Mouse (Mus musculus) C2C12 (cell line): ENCODE data around the gene Ubr1. TPM values are rescaled to one million over a fixed set of nuclear protein-coding genes. Genes with fewer than 3 reads are reported as not detected.
A peak's percentile ranks its signal among the peaks of the same experiment; 100 is the strongest.

Experiments used
- H3K27me3 ChIP-seq: one replicate; pipeline ENCODE4 v1.6.1; 2011; ENCODE audit not compliant: control insufficient read depth, insufficient read depth, insufficient read length
- H3K36me3 ChIP-seq: one replicate; pipeline ENCODE4 v1.6.1; 2011; ENCODE audit not compliant: control insufficient read depth, insufficient read depth
- H3K4me3 ChIP-seq: one replicate; pipeline ENCODE4 v1.5.1; 2011; ENCODE audit warnings: mild to moderate bottlenecking, control low read depth; ENCODE audit not compliant: poor library complexity, insufficient read depth, severe bottlenecking
- H3K79me2 ChIP-seq: one replicate; pipeline ENCODE4 v1.6.1; 2011; ENCODE audit not compliant: control insufficient read depth, insufficient read depth
- H3K79me3 ChIP-seq: one replicate; pipeline ENCODE4 v1.6.1; 2011; ENCODE audit warnings: low read depth, control low read depth
- H3ac ChIP-seq: one replicate; pipeline ENCODE3; 2011; ENCODE audit warnings: low read depth; ENCODE audit not compliant: control insufficient read depth, insufficient read length
- CEBPB ChIP-seq: IDR thresholded peaks from one replicate; pipeline ENCODE4 v1.6.1; 2011; ENCODE audit warnings: low read depth, mild to moderate bottlenecking, control low read depth, moderate library complexity
- CTCF ChIP-seq: IDR thresholded peaks from one replicate; pipeline ENCODE4 v1.5.1; 2011; ENCODE audit not compliant: control insufficient read depth, insufficient read depth, insufficient read length
- FOSL1 ChIP-seq: IDR thresholded peaks from one replicate; pipeline ENCODE4 v1.8.0; 2011; ENCODE audit warnings: mild to moderate bottlenecking, low read length; ENCODE audit not compliant: poor library complexity, insufficient read depth, severe bottlenecking
- MAX ChIP-seq: IDR thresholded peaks from one replicate; pipeline ENCODE4 v1.6.1; 2011; ENCODE audit warnings: mild to moderate bottlenecking, control low read depth
- MYOD1 ChIP-seq: IDR thresholded peaks from one replicate; pipeline ENCODE4 v1.6.1; 2011; ENCODE audit warnings: low read depth; ENCODE audit not compliant: control insufficient read depth, insufficient read length
- MYOG ChIP-seq: IDR thresholded peaks from one replicate; pipeline ENCODE4 v1.6.1; 2011; ENCODE audit not compliant: control insufficient read depth, insufficient read length; ENCODE audit errors: extremely low read depth
- USF1 ChIP-seq: IDR thresholded peaks from one replicate; pipeline ENCODE4 v1.6.1; 2011; ENCODE audit warnings: low read depth, mild to moderate bottlenecking, control low read depth, moderate library complexity
- polyA plus RNA-seq: library from polyadenylated mRNA; unstranded; fragments of >200 nt; fragmentation: generic; extraction: Trizol; gene quantifications from one replicate; pipeline ENCODE4 v1.2.1, GENCODE M21; 2012; ENCODE audit warnings: missing spikeins

The Ubr1 gene
- polyA plus RNA-seq, 1 experiment, result 5.6 TPM

DNA sequence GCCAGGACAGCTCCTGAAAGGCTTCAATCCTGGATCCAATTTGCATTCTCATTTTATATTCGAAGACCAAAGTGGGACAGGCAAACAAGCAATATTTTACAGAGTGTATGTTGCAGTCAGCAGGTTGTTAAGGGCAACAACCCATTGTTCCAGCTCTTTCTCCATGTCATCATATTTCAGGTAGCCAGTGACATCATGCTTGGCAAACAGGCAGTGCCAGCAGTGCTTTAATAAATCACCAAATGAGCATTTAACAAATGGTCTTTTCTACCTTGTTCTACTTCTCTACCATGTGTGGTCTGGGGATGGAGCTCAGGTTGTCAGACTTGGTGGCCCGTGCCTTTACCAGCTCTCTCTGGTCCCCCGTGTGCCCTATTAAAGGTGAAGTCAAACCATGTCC lies 112.4 kb downstream of the Ubr1 start:
- TF ChIP-seq CTCF, result no peak
- TF ChIP-seq MYOG, result no peak
- TF ChIP-seq FOSL1, result no peak
- no peak for TF ChIP-seq MYOD1
- no peak overlapping the region for H3K4me3 ChIP-seq
- no peaks in the 10 kb centered on the region for H3K79me2 ChIP-seq
- peaks cover 16% of the 10 kb centered on the region for H3K36me3 ChIP-seq
- no peaks in the 10 kb centered on the region for H3K27me3 ChIP-seq
- H3K79me3 ChIP-seq, result no peaks in the 10 kb centered on the region
- H3ac ChIP-seq, result no peak overlapping the region

DNA sequence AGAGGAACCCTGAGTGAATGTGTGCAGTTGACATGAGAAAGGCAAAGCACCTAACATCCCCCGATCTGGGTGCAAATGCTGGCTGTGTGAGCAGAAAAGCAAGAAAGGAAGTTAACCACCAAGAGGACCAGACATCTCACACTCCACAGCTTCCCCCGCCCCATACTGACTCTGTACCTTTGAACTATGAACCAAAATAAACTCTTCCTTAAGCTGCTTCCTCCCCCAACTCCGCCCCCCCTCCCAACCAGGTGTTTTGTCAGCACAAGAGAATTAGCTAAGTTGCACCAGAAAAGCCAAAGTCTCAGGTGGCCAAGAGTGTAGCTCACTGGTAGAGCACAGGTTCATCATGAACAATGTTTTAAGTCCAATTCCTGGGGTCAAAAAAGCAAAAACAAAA lies 117.4 kb downstream of the Ubr1 start:
- H3K79me2 ChIP-seq, result peaks cover 20% of the 10 kb centered on the region
- H3K4me3 ChIP-seq, result no peak overlapping the region
- peaks cover 4% of the 10 kb centered on the region for H3K79me3 ChIP-seq
- no peak overlapping the region for H3ac ChIP-seq
- H3K27me3 ChIP-seq, result no peaks in the 10 kb centered on the region
- H3K36me3 ChIP-seq, result no peaks in the 10 kb centered on the region
- TF ChIP-seq MYOD1, result no peak

DNA sequence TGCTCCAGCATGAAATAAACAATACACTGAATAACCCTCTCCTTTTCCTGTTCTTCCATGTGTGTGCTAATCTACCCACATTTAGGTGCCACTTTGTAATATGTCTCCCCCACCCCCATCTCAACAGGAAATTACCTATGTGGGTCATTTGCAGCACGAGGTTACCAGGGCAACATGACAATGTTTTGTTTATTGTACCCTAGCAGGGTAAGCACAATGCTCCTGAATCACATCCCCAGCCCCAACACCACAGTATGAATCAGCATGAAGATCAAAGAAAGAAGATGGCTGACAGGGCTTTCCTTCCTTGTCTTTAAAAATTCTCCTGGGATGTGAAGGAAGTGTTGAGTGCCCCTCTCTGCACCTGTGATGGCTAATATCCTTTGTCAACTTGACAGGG lies 117.9 kb downstream of the Ubr1 start:
- Histone ChIP-seq H3K36me3 (no peaks in the 10 kb centered on the region), H3ac (no peak overlapping the region), H3K79me2 (peaks cover 25% of the 10 kb centered on the region), H3K4me3 (no peak overlapping the region), H3K27me3 (no peaks in the 10 kb centered on the region), H3K79me3 (peaks cover 4% of the 10 kb centered on the region)
- TF ChIP-seq CTCF (no peak), CEBPB (no peak)

DNA sequence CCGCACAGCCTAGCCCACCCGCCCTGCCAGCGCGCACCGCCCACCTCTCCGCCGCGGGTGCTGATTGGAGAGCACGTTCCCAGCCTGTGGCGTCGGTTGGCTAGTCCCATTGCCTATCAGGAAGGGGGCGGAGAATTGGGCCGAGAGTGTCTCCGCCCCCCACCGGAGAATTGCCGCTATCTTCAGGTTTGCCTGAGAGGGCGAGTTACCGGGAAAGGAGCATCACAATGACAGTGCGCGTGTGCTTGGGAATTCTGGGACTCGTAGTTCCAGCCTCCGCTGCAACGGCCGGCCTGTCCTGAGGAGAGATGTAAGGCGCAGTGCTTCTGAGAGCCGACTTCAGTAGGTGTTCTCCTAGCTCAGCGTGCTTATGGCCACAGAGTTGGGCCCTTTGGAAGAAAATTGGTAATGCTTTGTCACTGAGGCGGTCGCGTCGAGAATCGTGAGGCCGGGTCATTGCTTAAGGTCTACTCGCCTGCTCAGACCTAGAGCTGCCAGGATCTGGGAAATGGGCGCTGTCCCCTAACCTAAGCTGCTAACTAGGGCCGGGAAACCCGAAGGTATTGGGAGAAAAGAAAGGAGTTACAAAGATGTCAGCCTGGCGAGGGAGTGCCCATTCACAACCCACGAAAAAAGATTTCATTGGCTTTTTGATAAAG lies 120.0 kb downstream of the Ubr1 start, which contains the start of gene Ttbk2:
TSS of gene Ttbk2 (minus strand) at position 181 of the 659 bp plus-strand sequence.
- H3K4me3 ChIP-seq, result peak within 1 kb of the TSS; percentile 74
- peaks cover 36% of the 10 kb centered on the region for H3K79me2 ChIP-seq
- TF ChIP-seq USF1 (no peak), MYOD1 (no peak), CEBPB (no peak), CTCF (no peak), MAX (no peak), MYOG (no peak), FOSL1 (no peak)
- H3ac ChIP-seq, result peak within 1 kb of the TSS; percentile 82
- no peaks in the 10 kb centered on the region for H3K27me3 ChIP-seq
- peaks cover 4% of the 10 kb centered on the region for H3K79me3 ChIP-seq
- no peaks in the 10 kb centered on the region for H3K36me3 ChIP-seq

DNA sequence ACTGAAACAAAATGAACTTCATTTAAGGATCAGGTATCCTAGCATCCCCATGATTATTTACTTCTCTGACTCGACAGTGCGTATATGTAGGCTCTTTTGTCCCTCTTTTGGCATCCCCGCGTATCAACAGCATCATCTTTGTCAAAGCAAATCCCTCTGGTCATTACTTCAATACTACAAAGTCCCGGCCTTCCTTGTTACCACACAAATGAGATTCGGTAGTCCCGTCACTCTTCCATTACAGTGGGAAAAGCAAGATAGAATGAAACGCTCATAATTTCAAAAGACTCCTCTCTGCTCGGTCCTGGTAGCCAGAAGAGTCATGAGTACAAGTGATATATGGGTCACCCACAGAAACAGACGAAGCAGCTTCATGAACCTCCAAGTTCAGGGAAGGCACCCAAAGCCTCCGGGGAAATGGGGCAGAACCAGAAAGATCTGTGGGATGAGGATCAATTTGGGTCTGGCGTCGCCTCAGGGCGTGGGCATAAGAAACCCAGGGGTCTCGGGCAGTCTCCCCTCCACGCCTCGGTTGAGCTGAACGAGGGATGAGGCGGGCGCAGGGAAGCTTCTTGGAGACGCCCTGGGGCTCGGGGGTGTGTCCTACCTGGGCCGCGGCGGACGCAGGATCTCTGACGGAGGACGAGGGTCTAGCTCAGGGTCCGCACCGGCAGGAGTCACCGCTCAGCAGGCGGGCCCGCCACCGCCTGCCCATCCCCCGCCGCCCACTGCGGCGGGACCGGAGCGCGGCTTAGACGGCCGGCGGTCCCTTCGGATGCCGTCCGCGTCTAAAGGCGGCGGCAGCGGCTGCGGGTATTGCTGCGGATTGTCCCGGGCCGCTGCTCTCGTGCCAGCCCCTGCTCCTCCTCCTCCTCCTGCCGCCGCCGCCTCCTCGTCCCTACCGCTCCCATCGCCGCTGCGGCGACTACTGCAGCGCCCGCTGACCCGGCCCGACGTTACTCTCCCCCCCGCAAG lies 120.8 kb downstream of the Ubr1 start, which contains the start of gene Cdan1:
TSS of gene Cdan1 (minus strand) at position 680 of the 975 bp plus-strand sequence.
- TF ChIP-seq MYOG, result no peak
- no peak for TF ChIP-seq CEBPB
- no peak for TF ChIP-seq MYOD1
- TF ChIP-seq MAX, result no peak
- TF ChIP-seq FOSL1, result no peak
- peak within 1 kb of the TSS; percentile 82 for H3ac ChIP-seq
- peak within 1 kb of the TSS; percentile 74 for H3K4me3 ChIP-seq
- H3K36me3 ChIP-seq, result no peaks in the 10 kb centered on the region
- H3K79me3 ChIP-seq, result peaks cover 5% of the 10 kb centered on the region
- H3K27me3 ChIP-seq, result no peaks in the 10 kb centered on the region
- peaks cover 40% of the 10 kb centered on the region for H3K79me2 ChIP-seq

DNA sequence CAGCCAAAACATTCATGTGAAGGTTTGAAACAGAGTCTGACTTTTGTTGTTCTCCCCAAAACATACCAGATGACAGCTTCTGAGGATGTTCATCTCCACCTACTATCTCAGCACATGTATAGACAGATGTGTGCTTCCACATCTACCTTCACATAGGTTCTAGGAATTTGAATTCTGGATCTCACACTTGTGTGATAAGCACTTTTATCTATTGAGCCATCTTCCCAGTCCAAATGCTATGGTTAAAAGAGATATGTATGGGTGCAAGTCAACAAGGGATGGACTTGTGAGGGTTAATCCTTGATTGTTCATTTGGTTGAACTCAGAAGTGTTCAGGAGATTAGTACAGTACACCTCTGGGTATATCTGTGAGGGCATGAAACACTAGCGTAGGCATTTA lies 125.2 kb downstream of the Ubr1 start:
- Histone ChIP-seq H3K79me2 (peaks cover 48% of the 10 kb centered on the region), H3K4me3 (no peak overlapping the region), H3K36me3 (no peaks in the 10 kb centered on the region), H3ac (no peak overlapping the region), H3K79me3 (peaks cover 8% of the 10 kb centered on the region), H3K27me3 (no peaks in the 10 kb centered on the region)
- no peak for TF ChIP-seq USF1
- no peak for TF ChIP-seq FOSL1
- no peak for TF ChIP-seq CEBPB
- no peak for TF ChIP-seq MYOG
- no peak for TF ChIP-seq CTCF
- no peak for TF ChIP-seq MAX
- no peak for TF ChIP-seq MYOD1
